Mouse (Mus musculus) erythroblast, embryonic 14.5 days (primary cell): Measurements from ENCODE around the gene Fstl3.

Experiments used
- GATA1 ChIP-seq: IDR thresholded peaks from 2 replicates; pipeline ENCODE4 v1.6.1; 2012; ENCODE audit warnings: low read length, inconsistent platforms, mixed read lengths
- TAL1 ChIP-seq: IDR thresholded peaks from 3 replicates; pipeline ENCODE4 v1.6.1; 2012; ENCODE audit warnings: low read length, inconsistent platforms, mixed read lengths

- no peak for TF ChIP-seq GATA1
- no peak for TF ChIP-seq TAL1
Observed at GRCm38 (mm10) chr10:79793051-79793737, 16.1 kb downstream of the Fstl3 start, which contains the start of gene Palm.
